Mouse (Mus musculus) spleen, adult 12 weeks (tissue): Measurements from ENCODE around the gene Ppp4r3a.

ENCODE experiments used
- DNase-seq: peaks from one replicate; pipeline ENCODE4 v3.0.0; 2022; ENCODE audit warnings: low spot score

Ppp4r3a gene

DNA sequence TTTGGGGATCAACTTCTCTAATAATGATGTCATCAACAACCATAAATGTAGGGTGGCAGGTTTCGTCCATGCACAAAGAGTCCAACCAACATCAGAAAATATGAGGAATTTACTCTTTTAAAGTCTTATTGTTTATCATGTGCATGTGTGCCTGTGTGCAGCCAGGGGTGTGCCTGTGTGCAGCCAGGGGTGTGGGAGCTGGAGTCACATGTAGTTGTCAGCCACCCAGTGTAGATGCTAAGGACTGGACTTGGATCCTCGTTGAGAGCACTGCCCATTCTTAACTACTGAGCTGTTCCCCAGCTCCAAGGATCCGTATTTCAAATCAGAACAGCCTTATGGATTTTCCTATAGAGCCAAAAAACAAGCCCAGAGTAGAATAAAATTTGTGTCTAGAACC is 92.4 kb downstream of the Ppp4r3a start:
- no peak for DNase-seq

GRCm38 (mm10) chr12:100990291-100990690 is 93.2 kb downstream of the Ppp4r3a start:
- DNase-seq: no peak

DNA sequence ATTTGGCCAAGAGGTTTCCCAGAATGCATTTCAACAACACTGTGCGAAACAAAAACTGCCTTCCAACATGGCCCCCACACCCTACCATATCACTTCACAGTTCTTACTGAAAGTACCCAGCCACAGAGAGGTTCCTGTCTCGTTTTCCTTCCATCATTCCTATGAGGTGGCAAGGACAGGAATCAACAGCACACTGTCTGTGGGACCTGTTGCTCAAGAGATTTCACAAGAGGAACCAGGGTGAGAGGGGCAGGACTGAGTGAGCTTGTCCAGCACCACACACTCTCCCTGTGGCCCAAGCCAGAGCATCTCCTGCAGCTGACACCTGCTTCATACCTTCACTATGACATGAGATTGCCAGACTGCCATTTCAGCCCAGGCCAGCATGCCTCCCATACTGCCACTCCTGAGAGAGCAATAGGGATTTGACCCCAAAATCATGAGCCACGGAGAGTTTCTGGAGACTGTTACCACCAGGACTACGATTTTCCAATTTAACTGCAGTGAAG is 93.7 kb downstream of the Ppp4r3a start:
- DNase-seq: no peak
